Mouse (Mus musculus): ENCODE results near the gene Cox6b2.

The Cox6b2 gene

GRCm38 (mm10) chr7:4764946-4765710 is 12.2 kb upstream of the Cox6b2 start:
- no peak for DNase-seq (ENCODE audit: low read depth, low spot score)

GRCm38 (mm10) chr7:4759670-4760069 is 6.8 kb upstream of the Cox6b2 start:
- no peak for DNase-seq (ENCODE audit: low read depth, low spot score)

DNA sequence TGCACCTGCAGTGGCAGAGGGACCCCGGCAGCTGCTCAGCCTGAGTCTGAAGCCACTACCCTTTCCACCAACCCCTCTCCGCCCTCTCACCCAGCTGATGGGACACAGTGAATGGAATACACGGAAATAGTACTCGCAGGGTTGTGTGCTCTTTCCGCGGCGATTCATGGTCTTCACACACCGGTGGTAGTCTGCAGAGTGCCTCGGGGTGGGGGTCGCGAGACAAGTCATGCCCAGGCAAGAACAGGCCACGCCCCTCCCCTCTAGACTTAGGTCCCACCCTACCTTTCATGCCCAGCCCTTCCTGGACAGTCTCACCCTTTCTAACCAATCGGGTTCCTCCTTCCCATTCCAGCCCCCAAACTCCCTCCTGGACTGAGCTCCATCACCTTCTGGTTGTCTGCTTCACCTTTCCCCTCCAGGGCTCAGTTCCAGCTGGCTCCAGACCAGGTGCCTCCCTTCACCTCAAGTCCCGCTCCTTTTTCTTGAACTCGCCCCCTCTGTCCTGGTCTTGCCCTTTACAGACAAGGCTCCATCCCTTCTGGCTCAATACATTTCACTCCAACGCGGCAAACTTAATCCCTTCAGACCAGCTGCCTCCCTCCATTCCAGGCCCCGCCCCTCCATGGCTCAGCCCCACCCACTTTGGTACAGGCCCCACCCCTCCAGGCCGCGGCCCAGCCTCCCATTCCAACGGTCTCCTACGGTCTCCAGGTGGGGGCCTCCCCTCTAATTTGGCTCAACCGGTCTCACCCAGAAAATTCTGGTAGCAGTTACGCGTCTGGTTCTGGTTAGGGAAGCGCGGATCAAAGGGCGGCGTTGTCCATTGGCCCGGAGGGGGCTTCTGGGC is 698 bp downstream of the Cox6b2 start:
- peak; percentile 98 for DNase-seq (ENCODE audit: low read depth, low spot score)

GRCm38 (mm10) chr7:4749169-4749568 is 3.7 kb downstream of the Cox6b2 start:
- no peak for DNase-seq (ENCODE audit: low read depth, low spot score)

DNA sequence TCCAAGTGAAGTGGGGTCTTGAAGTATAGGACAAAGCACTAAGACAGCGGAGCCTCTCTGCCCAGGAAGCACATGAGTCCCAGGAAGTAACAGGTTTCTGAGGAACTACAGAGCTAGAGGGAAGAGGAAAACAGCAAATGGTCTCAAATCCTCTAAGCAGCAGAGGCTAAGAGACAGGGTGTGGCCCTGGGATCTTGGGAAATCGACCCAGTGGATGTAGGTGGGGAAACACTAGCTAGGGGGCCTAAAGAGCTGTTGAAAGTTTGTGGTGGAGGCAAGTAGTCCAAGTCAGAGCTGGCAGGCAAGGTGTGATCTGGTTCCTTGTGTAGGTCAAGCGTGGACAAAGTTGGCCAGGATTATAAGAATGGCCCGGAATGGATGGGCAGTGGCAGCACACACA is 4.6 kb downstream of the Cox6b2 start:
- peak; percentile 77 for DNase-seq (ENCODE audit: low read depth, low spot score)

DNA sequence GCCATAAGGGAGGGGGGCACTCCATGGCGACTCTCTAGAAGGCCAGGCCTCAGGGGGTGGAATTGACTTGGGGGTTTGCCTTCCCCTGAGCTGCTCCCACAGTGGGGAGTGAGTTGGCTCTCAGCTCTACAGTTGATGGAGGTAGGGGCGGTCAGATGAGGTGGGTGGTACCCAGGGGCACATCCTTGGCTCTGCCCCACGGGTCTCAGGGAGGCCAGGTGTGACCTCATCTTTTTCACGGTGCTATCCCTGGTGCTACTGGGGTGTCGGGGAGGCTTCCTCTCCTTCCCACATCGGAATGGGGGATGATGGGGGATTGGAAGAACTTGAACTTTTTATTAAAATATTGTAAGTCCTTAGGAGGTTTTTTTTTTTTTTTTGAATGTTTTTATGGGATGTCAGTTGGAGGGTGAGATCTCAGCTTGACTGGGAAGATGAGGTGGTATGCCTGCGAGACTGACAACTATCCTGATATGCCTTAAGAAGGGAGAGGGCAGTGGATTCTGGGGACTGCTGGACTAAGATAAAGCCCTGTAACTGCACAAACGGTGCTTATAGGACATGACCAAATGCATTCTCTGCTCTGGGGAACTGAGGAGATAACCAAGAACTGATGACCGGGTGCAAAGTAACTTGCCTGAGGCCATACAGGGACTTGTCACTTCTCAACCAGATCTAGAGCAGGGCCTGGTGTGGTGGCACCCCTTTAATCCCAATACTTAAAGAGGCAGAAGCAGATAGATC is 5.6 kb downstream of the Cox6b2 start:
- no peak for DNase-seq (ENCODE audit: low read depth, low spot score)

DNA sequence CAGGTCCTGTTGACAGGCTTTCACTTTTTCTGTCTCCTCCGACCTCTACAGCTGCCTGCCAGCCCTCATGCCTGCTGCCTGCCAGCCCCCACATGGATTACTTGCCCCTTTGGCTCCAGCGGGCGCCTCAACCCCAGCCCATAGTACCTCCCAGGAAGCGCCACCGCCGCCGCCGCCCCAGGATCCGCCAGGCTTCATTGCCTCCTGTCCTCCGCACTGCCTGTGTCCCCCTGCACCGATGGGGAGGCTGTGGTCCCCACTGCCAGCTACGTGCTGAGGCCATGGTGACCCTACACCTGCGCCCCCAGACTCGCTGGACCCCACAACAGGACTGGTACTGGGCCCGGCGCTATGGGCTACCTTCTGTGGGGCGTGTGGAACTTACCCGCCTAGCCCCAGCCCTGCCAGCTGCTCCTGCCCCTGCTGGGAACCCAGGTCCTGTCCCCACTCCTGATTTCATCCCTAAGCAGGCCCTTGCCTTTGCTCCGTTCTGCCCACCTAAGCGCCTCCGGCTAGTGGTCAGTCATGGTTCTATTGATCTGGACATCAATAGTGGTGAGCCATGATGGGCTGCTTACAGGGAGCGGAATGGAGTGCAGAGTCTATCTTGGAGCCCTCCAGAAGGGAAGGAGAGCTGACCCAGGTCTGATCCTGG is 6.4 kb downstream of the Cox6b2 start:
- no peak for DNase-seq (ENCODE audit: low read depth, low spot score)

DNA sequence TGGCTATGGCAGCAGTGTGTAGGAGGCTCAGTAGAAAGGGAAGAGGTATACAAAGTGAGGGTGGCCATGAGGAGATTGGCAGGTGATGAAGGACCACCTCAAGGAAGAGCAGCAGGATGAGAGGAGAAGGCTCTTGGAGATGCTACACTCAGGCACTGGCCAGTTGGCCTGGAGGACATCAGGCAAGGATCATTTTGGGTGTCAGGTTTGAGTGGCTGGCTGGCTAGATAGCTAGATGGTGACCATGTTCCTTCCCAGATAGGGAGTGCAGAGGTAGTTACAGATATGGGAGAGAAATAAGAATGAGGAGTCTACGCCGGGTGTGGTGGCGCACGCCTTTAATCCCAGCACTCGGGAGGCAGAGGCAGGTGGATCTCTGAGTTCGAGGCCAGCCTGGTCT is 8.0 kb downstream of the Cox6b2 start:
- DNase-seq (ENCODE audit: low read depth, low spot score) = no peak

- no peak for DNase-seq (ENCODE audit: low read depth, low spot score)
These were observed 9.5 kb downstream of the Cox6b2 start for GRCm38 (mm10) chr7:4743354-4743753.

- DNase-seq (ENCODE audit: low read depth, low spot score) = no peak
These were observed 10.4 kb downstream of the Cox6b2 start for GRCm38 (mm10) chr7:4742482-4742819.

DNA sequence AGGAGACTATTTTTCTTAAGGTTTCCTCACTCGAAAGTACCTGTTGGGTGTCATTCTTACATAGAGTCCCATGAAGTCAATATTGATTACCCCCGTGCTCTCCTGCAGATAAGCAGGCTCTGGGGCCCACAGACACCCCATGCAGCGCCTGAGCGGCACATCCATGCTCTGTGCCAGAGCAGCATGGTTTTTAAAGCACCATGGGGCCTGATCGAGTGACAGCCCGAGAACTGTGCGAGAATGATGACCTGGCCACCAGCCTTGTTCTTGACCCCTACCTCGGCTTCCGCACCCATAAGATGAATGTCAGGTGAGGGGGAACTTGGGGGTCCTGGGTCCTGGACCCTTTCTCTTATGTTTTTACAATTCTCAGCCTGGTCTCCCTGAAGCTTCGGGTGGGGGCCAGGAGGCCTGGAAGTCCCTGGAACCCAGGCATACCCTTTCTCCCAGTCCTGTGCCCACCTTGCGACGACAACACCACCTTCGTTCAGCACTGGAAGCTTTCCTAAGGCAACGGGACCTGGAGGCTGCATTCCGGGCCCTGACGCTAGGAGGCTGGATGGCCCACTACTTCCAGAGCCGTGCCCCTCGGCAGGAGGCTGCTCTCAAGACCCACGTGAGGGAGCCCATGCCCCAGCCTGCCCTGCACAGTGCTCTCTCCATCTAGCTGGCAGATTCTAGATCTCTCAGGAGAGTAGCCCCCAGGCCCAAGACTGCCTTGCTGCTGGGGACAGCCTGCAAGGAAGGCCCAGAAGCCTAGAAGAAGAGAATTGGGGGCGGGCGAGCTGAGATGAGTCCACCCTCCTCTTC is 11.0 kb downstream of the Cox6b2 start:
- DNase-seq (ENCODE audit: low read depth, low spot score) = peak; percentile 40

- peak; percentile 94 for DNase-seq (ENCODE audit: low read depth, low spot score)
These were observed 11.7 kb downstream of the Cox6b2 start for GRCm38 (mm10) chr7:4741151-4741550.

DNA sequence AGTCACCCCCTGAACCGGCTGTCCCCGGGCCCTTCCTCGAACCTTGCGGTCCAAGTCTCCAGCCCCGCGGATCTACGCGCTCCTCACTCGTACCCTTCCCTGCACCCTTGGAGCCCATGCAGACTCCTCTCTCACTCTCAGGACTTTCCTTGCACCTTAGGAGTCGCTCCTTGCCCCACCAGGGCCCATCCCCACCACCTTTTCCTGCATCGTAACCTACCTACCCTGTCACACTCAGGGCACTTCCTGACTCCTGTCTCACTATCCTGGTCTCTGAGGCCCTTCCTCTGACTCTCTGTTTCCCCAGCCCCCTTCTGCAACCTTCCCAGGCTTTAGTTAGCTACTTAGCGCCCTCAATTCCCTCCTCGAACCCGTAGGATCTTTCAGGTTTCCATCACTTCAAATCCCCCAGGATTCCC is 12.6 kb downstream of the Cox6b2 start:
- DNase-seq (ENCODE audit: low read depth, low spot score) = peak; percentile 56

GRCm38 (mm10) chr7:4739544-4740275 is 13.2 kb downstream of the Cox6b2 start, which contains the start of gene Kmt5c:
Gene Kmt5c (plus strand): TSS chr7:4740115.
- peak; percentile 100 for DNase-seq (ENCODE audit: low read depth, low spot score)

GRCm38 (mm10) chr7:4739041-4739543 is 13.8 kb downstream of the Cox6b2 start:
- DNase-seq (ENCODE audit: low read depth, low spot score) = no peak

DNA sequence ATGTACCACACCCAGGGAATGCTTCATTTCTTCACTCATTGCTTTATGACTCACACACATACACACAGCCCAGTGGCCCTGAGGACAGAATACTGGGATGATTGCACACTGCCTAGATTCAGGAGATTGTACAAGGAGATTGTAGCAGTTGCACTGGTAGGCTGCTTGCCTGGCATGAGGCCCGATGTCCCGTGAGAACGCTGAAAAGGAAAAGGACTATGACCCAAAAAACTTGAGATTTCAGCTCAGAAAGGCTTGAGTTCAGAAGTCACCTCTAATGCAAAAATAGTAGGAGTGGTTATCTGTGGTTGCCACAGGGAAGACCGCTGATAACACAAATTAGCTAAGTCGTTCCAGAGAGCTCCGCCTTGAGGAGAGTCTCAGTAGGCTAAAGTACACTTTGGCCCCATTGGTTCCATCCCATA is 19.9 kb downstream of the Cox6b2 start:
- no peak for DNase-seq (ENCODE audit: low read depth, low spot score)

DNA sequence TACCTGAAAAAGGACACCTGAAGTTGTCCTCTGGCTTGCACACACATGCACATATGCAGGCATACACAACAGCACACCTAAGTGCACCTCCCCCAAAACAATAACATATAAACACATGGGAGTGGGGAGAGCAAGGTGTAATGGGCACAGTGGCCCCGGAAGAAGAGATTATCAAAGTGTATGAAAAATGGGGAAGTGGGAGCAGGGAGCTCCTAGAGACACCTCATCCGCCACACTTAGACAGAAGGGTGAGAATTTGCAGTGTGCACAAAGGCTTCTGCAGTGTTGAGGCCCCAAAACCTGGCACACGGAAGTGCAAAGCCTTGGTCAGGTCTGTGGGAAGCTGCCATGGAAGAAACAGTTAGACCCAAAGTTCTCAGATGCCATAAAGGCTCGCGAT is 21.8 kb downstream of the Cox6b2 start:
- no peak for DNase-seq (ENCODE audit: low read depth, low spot score)

DNA sequence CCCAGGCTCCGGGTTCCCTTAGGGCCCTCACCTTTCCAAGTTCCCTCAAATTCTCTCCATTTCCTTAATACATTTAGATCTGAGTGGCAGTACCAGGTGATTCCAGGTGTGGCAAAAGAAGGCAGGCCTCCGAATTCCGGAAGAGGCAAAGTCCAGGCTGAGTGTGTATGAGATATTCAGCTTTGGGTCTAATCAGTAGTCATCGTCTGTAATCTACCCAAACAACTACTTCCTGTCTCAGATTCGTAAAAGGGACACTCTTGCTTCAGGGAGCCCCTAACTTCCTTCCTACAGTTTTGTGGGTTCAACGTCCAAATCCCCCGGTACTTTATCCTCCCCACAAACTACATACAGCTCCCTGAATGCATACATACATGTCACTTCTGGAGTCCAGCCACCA is 27.7 kb downstream of the Cox6b2 start, which contains the start of gene Tmem150b:
Tmem150b (minus strand) TSS at position 81 of the 400 bp plus-strand sequence.
- no peak for DNase-seq (ENCODE audit: low read depth, low spot score)

- DNase-seq (ENCODE audit: low read depth, low spot score) = no peak
These were observed 28.5 kb downstream of the Cox6b2 start for GRCm38 (mm10) chr7:4724359-4724758.

DNA sequence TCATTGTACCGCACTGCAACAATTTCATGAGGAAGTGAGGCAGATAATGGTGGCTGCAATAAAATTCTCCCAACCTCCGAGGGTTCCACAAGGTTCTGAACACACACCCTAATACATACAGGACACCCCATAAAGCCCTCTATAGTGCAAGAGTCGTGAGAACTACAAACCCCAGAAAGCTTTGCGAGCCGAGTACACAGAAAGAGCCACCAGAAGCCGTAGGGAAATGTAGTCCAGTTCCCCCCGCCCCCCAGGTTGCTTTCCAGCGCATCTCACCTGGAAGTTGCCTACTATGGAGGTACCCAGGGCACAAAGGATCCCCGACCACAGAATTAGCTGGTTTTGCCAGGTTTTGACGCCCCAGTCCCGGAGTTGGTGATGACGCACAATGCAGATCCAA is 29.4 kb downstream of the Cox6b2 start:
- DNase-seq (ENCODE audit: low read depth, low spot score) = no peak
